Mouse (Mus musculus): ENCODE measurements at regions not wholly inside any gene's neighbourhood (a gene's known extent, or its start where the extent isn't known, plus 50 kb on each side); places are given as distances from the start of the nearest gene placed in this dataset.
"Not testable (repeated sequence)": the region's sequence is repeated elsewhere in the genome, so short reads cannot be mapped to it uniquely, and the experiment has no call there.

GRCm38 (mm10) chr10:70866737-70867136 is 211.0 kb upstream of the Phyhipl start:
- DNase-seq (ENCODE audit: low spot score), result no peak

DNA sequence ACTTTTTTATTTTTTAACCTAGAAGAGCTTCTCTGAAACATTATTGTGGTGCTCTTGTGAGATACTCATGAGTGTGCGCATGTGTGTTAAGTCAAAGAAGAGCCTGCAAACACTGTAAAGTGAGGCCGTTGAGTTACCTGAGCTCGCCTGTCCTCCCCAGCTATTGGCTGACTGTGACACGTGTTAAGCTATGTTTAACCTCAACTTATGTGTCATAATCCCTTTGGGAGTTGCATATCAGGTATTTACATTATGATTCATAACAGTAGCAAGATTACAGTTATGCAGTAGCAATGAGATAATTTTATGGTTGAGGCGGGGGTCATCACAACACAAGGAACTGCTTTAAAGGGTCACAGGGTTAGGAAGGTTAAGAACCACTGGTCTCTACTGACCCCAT is 208.9 kb upstream of the Phyhipl start:
- DNase-seq (ENCODE audit: low spot score), result no peak

DNA sequence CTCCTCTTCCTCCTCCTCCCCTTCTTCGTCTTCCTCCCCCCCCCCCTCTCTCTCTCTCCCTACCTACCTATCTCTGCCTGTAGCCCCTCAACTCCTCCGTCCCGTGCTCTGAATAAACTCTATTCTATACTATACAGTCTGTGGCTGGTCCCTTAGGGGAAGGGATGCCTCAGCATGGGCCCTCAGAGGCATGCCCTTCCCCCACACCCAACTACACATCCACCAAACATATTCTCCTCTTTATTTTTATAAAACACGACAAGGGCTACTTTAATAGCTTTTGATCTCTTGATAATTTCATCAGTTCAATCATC is 206.2 kb upstream of the Phyhipl start:
- DNase-seq (ENCODE audit: low spot score), result no peak

GRCm38 (mm10) chr10:70861131-70862021 is 205.6 kb upstream of the Phyhipl start:
- peak; percentile 55 for DNase-seq (ENCODE audit: low spot score)

- no peak for DNase-seq (ENCODE audit: low spot score)
Measured at GRCm38 (mm10) chr10:70857155-70857820, 201.5 kb upstream of the Phyhipl start.

- DNase-seq (ENCODE audit: low spot score), result no peak
Measured at GRCm38 (mm10) chr10:70855948-70856347, 200.2 kb upstream of the Phyhipl start.

GRCm38 (mm10) chr10:70853614-70854013 is 197.8 kb upstream of the Phyhipl start:
- no peak for DNase-seq (ENCODE audit: low spot score)

DNA sequence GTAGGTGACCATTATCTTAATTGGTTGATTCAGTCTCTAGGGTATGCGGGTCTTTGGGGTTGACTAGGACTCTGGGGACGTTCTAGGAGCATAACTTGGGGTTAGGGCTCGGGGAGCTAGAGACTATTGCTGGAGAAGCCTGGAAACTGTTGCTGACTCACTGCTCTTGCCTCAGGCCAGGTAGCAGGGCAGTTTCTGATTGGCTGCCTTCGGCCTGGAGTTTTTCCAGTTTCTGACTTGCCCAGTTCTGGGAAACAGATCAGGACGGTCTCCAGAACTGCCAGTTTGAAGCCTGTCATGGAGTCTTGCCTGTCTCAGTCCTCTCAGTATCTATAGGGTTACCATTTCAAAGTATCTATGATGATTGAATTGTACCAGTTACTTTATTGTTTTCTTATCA is 192.4 kb upstream of the Phyhipl start:
- no peak for DNase-seq (ENCODE audit: low spot score)

- no peak for DNase-seq (ENCODE audit: low spot score)
Measured at GRCm38 (mm10) chr10:70847341-70847882, 191.6 kb upstream of the Phyhipl start.

DNA sequence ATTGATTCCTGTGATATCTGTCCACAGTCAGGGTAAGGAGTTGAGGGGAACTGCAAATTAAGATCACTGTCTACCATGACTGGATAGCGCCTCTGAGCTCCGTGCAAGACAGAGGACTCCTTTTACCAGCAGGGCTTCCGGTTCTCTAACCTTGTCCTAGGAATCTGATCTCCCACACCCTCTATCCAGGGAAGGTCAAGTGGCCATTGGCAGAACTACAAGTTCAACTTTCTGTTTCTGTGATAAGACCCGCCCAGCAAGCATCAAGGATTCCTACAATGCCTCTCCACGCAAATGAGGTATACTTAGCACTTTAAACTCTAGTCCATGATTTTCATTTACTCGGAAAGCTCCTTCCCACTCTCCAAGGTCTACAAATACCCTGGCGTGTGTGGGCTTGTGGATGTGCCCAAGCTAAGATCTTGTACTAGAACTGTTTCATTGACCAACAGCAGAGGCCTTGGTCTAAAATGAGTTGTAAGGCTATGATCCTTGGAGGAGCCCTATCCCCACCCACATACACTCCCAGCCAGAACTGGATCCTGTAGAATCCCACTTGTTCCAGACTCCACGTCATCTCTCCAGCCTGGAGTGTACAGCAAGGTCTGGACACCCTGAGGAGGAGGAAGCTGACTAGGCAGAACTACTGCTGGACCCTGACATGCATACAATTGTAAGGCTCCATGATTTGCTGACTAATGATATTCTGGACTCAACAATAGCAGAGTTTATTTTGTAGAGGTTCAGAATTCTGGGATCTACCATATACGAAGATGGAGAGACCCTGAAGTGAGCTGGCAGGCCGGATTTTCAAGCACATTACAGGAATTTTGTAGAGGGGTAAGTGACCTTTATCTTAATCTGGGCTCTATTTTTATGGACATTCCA is 190.8 kb upstream of the Phyhipl start:
- no peak for DNase-seq (ENCODE audit: low spot score)

DNA sequence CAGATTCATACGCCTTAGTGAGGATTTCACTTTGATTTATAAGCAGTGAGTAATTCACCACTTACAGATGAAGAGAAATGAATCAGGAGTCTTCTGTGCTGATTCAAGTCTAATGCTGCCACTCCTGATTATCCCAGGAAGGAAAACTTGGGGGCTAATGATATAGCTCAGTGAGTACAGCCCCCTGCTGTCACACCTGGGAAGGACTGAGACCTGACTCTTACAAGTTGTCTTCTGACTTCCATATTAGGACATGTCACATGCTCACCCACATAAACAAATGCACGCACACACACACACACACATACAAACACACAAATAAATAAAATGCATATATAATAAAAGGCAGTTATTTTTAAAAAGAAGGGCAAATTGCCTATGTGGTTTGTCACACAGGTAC is 188.1 kb upstream of the Phyhipl start:
- DNase-seq (ENCODE audit: low spot score), result no peak

- DNase-seq (ENCODE audit: low spot score), result no peak
Measured at GRCm38 (mm10) chr10:70842176-70842838, 186.5 kb upstream of the Phyhipl start.

GRCm38 (mm10) chr10:70841179-70841578 is 185.4 kb upstream of the Phyhipl start:
- DNase-seq (ENCODE audit: low spot score), result not testable (repeated sequence)

DNA sequence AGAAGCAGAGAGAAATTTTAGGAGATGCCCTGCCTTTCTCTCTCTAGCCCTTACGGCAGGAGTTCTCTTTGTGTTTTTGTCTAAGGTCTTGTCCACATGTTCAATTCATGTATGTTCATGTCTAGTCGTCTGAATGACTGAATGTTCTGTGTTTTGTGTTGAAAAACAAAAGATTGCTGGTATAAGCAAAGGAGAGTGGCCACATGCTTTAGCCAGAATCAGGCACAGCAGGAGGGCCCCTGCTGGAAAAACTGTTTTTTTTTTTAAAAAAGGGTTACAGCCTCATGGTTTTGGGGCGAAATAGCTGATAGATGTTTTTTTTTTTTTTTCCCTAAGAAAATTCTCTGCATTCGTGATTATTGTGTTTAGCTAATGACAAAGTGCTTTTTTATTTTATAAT is 182.4 kb upstream of the Phyhipl start:
- DNase-seq (ENCODE audit: low spot score), result no peak

DNA sequence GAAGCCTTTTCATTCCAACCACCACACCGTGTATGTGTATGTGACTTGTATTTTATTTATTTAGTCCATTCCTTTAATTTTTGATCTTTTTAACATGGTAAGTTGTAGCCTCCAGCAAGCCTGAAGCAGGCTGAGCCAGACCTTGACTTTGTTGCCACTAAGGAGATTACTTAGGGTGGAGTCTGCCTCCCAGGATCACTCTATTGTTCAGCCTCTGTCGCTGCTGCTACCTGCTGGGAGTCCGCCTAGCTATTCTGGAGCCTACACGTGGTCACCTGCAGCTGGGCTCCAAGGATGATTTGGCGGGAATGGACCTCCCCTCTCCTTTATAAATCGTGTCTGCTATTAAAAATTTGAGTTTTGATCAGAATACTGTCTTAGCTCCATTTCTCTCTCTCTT is 181.6 kb upstream of the Phyhipl start:
- no peak for DNase-seq (ENCODE audit: low spot score)

- DNase-seq (ENCODE audit: low spot score), result no peak
Measured at GRCm38 (mm10) chr10:70832616-70833015, 176.9 kb upstream of the Phyhipl start.

DNA sequence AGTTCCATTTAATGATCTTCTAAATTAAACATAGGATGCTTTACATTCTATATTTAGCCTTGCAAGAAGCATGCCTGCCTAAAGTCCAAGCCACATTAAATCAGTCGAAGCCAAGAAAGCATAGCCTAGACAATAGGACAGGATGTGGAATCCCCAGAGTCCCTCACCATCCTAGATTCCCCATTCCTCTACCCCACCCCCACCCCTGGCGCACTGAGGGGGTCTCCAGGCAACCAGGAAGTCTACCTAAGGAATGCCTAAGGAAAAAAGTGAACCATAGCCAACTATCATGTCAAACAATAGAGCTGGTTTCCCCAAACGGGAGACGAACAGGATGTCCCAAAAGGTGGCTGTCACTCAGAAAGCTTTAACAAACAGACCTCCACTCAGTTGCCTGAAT is 172.5 kb upstream of the Phyhipl start:
- DNase-seq (ENCODE audit: low spot score), result no peak

DNA sequence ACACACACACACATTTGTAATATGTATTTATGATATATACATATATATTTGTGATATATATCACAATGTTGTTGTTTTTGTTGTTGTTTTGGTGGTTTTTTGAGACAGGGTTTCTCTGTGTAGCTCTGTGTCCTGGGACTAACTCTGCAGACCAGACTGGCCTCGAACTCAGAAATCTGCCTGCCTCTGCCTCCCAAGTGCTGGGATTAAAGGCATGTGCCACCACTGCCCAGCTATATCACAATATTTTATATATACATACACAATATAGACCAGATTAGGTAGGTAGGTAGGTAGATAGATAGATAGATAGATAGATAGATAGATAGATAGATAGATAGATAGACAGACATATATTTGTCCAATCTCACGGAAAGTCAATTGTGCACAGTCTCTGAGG is 171.8 kb upstream of the Phyhipl start:
- not testable (repeated sequence) for DNase-seq (ENCODE audit: low spot score)

GRCm38 (mm10) chr10:70826706-70827105 is 170.9 kb upstream of the Phyhipl start:
- DNase-seq (ENCODE audit: low spot score), result no peak

- no peak for DNase-seq (ENCODE audit: low spot score)
Measured at GRCm38 (mm10) chr10:70825451-70825850, 169.7 kb upstream of the Phyhipl start.

GRCm38 (mm10) chr10:70824461-70824860 is 168.7 kb upstream of the Phyhipl start:
- DNase-seq (ENCODE audit: low spot score), result no peak

GRCm38 (mm10) chr10:70819951-70820350 is 164.2 kb upstream of the Phyhipl start:
- DNase-seq (ENCODE audit: low spot score), result no peak

Data from layer of hippocampus, adult 9-10 months (tissue).